Mouse (Mus musculus) E14TG2a.4 (cell line): ENCODE results near the gene Cbl.

Source experiments
- CTCF ChIP-seq: conservative IDR thresholded peaks from 2 replicates; pipeline ENCODE4 v1.5.1; 2014; ENCODE audit warnings: low read length
- NANOG ChIP-seq: IDR thresholded peaks from 2 replicates; pipeline ENCODE4 v1.6.1; 2014; ENCODE audit warnings: borderline replicate concordance, low read length, mixed read lengths

DNA sequence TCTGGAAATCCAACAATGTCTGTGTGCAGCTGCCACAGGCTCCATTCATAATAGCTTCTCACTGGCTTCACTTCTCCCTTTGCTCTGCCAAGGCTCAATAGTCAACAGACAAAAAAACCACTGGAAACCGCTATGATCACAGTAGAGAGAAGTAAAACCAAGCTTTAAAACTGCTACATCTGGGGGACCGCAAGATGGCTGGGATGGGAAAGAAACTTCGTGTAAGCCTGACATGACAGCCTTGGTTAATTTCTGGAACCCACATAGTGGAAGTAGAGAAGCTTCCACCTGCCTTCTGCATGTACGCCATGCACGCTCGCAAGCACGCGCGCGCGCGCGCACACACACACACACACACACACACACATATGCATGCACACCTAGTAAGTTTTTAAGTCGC, 20.3 kb downstream of the Cbl start:
- no peak for TF ChIP-seq CTCF
- TF ChIP-seq NANOG, result no peak
